Mouse (Mus musculus): Measurements from ENCODE around the gene Gm26602.
"Not testable (repeated sequence)": the region's sequence is repeated elsewhere in the genome, so short reads cannot be mapped to it uniquely, and the experiment has no call there.

Gene Gm26602

GRCm38 (mm10) chr10:79933145-79933679 is 22.6 kb downstream of the Gm26602 start:
- no peak for DNase-seq (ENCODE audit: low spot score)

- DNase-seq (ENCODE audit: low spot score) = no peak
Observed at GRCm38 (mm10) chr10:79933861-79934260, 23.2 kb downstream of the Gm26602 start.

GRCm38 (mm10) chr10:79934272-79934721 is 23.6 kb downstream of the Gm26602 start:
- DNase-seq (ENCODE audit: low spot score) = peak; percentile 78

- no peak for DNase-seq (ENCODE audit: low spot score)
Observed at GRCm38 (mm10) chr10:79934794-79935569, 24.3 kb downstream of the Gm26602 start.

GRCm38 (mm10) chr10:79936284-79936910 is 25.7 kb downstream of the Gm26602 start:
- DNase-seq (ENCODE audit: low spot score) = no peak

- DNase-seq (ENCODE audit: low spot score) = peak; percentile 84
Observed at GRCm38 (mm10) chr10:79936911-79937441, 26.3 kb downstream of the Gm26602 start.

GRCm38 (mm10) chr10:79937775-79938526 is 27.3 kb downstream of the Gm26602 start:
- DNase-seq (ENCODE audit: low spot score) = no peak

- DNase-seq (ENCODE audit: low spot score) = no peak
Observed at GRCm38 (mm10) chr10:79940749-79941148, 30.1 kb downstream of the Gm26602 start.

GRCm38 (mm10) chr10:79942988-79943387 is 32.3 kb downstream of the Gm26602 start:
- DNase-seq (ENCODE audit: low spot score) = no peak

GRCm38 (mm10) chr10:79943471-79943901 is 32.8 kb downstream of the Gm26602 start:
- no peak for DNase-seq (ENCODE audit: low spot score)

GRCm38 (mm10) chr10:79945507-79946234 is 35.0 kb downstream of the Gm26602 start:
- DNase-seq (ENCODE audit: low spot score) = no peak

- no peak for DNase-seq (ENCODE audit: low spot score)
Observed at GRCm38 (mm10) chr10:79946752-79947322, 36.2 kb downstream of the Gm26602 start.

- no peak for DNase-seq (ENCODE audit: low spot score)
Observed at GRCm38 (mm10) chr10:79947502-79947901, 36.8 kb downstream of the Gm26602 start.

- DNase-seq (ENCODE audit: low spot score) = no peak
Observed at GRCm38 (mm10) chr10:79949873-79950272, 39.2 kb downstream of the Gm26602 start.

GRCm38 (mm10) chr10:79950661-79951060 is 40.0 kb downstream of the Gm26602 start:
- DNase-seq (ENCODE audit: low spot score) = no peak

- no peak for DNase-seq (ENCODE audit: low spot score)
Observed at GRCm38 (mm10) chr10:79953946-79954345, 43.3 kb downstream of the Gm26602 start.

- DNase-seq (ENCODE audit: low spot score) = no peak
Observed at GRCm38 (mm10) chr10:79955691-79956090, 45.0 kb downstream of the Gm26602 start.

- DNase-seq (ENCODE audit: low spot score) = no peak
Observed at GRCm38 (mm10) chr10:79956643-79957154, 46.0 kb downstream of the Gm26602 start.

- peak; percentile 93 for DNase-seq (ENCODE audit: low spot score)
Observed at GRCm38 (mm10) chr10:79958140-79958816, 47.6 kb downstream of the Gm26602 start.

GRCm38 (mm10) chr10:79959412-79959811 is 48.8 kb downstream of the Gm26602 start:
- DNase-seq (ENCODE audit: low spot score) = not testable (repeated sequence)

All from testis, postnatal 10 days (tissue).